Mouse (Mus musculus) intestine, postnatal 0 days (tissue): ENCODE measurements around the gene Gm45062. TPM values are rescaled to one million over a fixed set of nuclear protein-coding genes. Genes with fewer than 3 reads are reported as not detected.

Experiments
- ATAC-seq: fragments of 200-750 bp; cut with Nextera tagmentation; 2 replicates; pipeline ENCODE4 v1.8.0; 2017; ENCODE audit warnings: mild to moderate bottlenecking, moderate TSS enrichment, moderate library complexity
- H3K27ac ChIP-seq: fragments of 300-500 bp; sonication (generic); 2 replicates; pipeline ENCODE4 v1.5.1; 2014; ENCODE audit warnings: mild to moderate bottlenecking, low read depth, low read length, moderate library complexity
- H3K27me3 ChIP-seq: fragments of 300-500 bp; sonication (generic); replicated peaks from 2 replicates; pipeline ENCODE4 v1.6.1; 2014; ENCODE audit warnings: low read length, mixed read lengths; ENCODE audit not compliant: control insufficient read depth, insufficient read depth
- H3K36me3 ChIP-seq: fragments of 300-500 bp; sonication (generic); 2 replicates; pipeline ENCODE4 v1.6.1; 2014; ENCODE audit warnings: mild to moderate bottlenecking, moderate library complexity; ENCODE audit not compliant: control insufficient read depth, insufficient read depth
- H3K4me1 ChIP-seq: fragments of 300-500 bp; sonication (generic); replicated peaks from 2 replicates; pipeline ENCODE4 v1.6.1; 2014; ENCODE audit warnings: antibody characterized with exemption, low read length, mixed read lengths; ENCODE audit not compliant: control insufficient read depth, insufficient read depth
- H3K4me2 ChIP-seq: fragments of 300-500 bp; sonication (generic); replicated peaks from 2 replicates; pipeline ENCODE4 v1.6.1; 2014; ENCODE audit warnings: low read depth, mild to moderate bottlenecking, moderate library complexity
- H3K4me3 ChIP-seq: fragments of 300-500 bp; sonication (generic); 2 replicates; pipeline ENCODE4 v1.5.1; 2014; ENCODE audit warnings: low read depth, low read length
- H3K9ac ChIP-seq: fragments of 300-500 bp; sonication (generic); 2 replicates; pipeline ENCODE4 v1.6.1; 2014; ENCODE audit warnings: mild to moderate bottlenecking, low read depth, low read length
- H3K9me3 ChIP-seq: fragments of 300-500 bp; sonication (generic); 2 replicates; pipeline ENCODE4 v1.6.1; 2016; ENCODE audit warnings: mixed run types; ENCODE audit not compliant: control insufficient read depth
- CTCF ChIP-seq: sonication (generic); IDR thresholded peaks from 2 replicates; pipeline ENCODE4 v1.5.1; 2016; ENCODE audit warnings: low read depth, mild to moderate bottlenecking, control low read depth, antibody characterized with exemption, moderate library complexity
- WGBS: fragments of 180-500 bp; shearing (Covaris S2); extraction: QIAGEN DNeasy Blood & Tissue Kit; methylation state at CpG from one replicate; pipeline ENCODE4 v1.1.7; 2014; 5-methylcytosine and 5-hydroxymethylcytosine counted together
- polyA plus RNA-seq: library from polyadenylated mRNA; unstranded; fragments of >200 nt; fragmentation: Nextera tagmentation; extraction: Ambion mirVana; gene quantifications from 2 replicates; pipeline ENCODE4 v1.2.1, GENCODE M21; 2015

The Gm45062 gene
- polyA plus RNA-seq, 1 experiment from 2014 or later = 0.30 TPM

DNA sequence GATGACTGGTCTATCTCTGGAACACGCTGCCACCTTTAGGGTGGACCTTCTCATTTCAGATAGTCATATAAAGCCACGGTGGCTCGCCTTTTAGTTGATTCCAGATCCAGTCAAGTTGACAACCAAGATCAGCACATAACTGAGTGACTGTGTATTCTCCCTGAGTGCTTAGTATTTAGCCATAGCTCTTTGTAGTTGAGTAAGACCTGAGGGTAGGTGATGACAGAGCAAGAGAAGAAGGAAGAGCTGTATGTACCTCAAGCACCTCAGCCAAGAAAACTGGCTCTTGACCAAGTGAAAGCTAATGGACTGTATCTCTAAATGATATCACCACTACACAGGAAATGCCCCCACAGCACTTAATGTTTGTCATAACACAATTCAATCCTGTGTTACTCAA is 182.6 kb downstream of the Gm45062 start:
- Histone ChIP-seq H3K4me3 (no peak overlapping the region), H3K27me3 (no peaks in the 10 kb centered on the region), H3K4me2 (no peak overlapping the region), H3K9me3 (no peaks in the 10 kb centered on the region), H3K36me3 (no peaks in the 10 kb centered on the region), H3K9ac (no peak overlapping the region), H3K4me1 (no peaks in the 10 kb centered on the region), H3K27ac (no peak overlapping the region)
- no peak for TF ChIP-seq CTCF
- ATAC-seq = no peak
- 91% methylated on average over 3 of the region's 3 CpGs for WGBS

DNA sequence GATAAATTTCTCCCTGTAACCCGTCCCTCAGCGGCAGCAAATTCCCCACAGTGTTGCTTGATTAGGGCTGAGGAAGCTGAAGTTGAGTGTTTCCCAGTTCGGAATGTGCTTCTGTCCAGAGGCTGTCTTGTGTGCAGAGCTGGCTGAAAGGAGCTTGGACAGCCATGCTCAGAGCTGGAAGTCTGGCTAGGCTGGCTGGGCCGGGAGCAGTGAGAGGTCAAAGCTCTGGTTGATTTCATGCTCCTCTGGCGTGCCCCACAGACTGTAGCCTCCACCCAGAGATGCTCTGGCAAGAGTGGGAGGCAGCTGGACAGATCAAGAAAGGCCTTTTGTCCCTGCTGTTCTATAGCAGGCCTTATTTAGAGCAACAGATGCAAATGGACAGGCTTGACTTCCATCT is 187.5 kb downstream of the Gm45062 start:
- H3K4me2 ChIP-seq = no peak overlapping the region
- no peaks in the 10 kb centered on the region for H3K27me3 ChIP-seq
- TF ChIP-seq CTCF = no peak
- H3K36me3 ChIP-seq = no peaks in the 10 kb centered on the region
- no peak for ATAC-seq
- H3K4me3 ChIP-seq = no peak overlapping the region
- 44% methylated on average over 5 of the region's 5 CpGs for WGBS
- no peak overlapping the region for H3K27ac ChIP-seq
- no peak overlapping the region for H3K9ac ChIP-seq
- no peaks in the 10 kb centered on the region for H3K9me3 ChIP-seq
- H3K4me1 ChIP-seq = no peaks in the 10 kb centered on the region

DNA sequence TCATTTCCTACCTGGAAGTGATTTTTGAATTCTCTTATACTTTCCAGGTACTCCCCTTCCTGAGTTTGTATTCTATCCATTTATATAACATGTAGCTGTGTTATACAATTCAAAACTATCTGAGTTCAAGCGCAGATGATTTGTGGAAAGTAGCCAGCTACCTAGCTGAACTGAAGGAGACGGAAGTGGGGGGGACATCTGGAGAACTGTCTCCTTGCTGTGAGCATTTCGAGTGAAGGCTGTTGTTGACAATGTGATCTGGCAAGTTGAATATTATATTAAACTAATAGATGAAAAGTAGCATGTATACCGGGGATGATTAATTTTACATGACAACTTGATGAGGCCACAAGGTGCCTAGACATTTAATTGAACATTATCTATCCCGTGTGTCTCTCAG is 196.3 kb downstream of the Gm45062 start:
- H3K4me2 ChIP-seq = no peak overlapping the region
- no peaks in the 10 kb centered on the region for H3K9me3 ChIP-seq
- H3K27me3 ChIP-seq = no peaks in the 10 kb centered on the region
- ATAC-seq = no peak
- H3K36me3 ChIP-seq = no peaks in the 10 kb centered on the region
- no peak overlapping the region for H3K27ac ChIP-seq
- no peak overlapping the region for H3K9ac ChIP-seq
- 85% methylated on average over 5 of the region's 5 CpGs for WGBS
- no peak for TF ChIP-seq CTCF
- H3K4me1 ChIP-seq = no peaks in the 10 kb centered on the region
- H3K4me3 ChIP-seq = no peak overlapping the region

DNA sequence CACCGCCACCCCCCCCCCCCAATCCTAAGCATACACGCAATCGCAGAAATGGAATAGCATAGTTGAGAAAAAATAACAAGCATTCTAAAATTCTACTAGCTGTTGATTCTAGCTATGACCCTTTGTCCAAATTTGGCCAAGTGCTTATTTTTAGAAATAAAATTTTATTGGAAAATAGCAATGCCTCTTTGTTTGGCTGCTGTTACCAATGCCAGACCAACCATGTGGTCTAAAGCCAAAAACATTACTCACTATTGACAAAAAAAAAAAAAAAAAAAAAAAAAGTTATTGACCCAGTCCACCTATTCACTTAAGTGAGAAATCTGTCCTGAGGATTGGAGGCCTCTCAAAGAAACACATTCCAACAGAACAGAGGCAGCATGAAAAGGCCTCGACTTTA is 199.3 kb downstream of the Gm45062 start:
- Histone ChIP-seq H3K9me3 (no peaks in the 10 kb centered on the region), H3K27ac (no peak overlapping the region), H3K27me3 (no peaks in the 10 kb centered on the region), H3K4me3 (no peak overlapping the region), H3K9ac (no peak overlapping the region), H3K4me1 (no peaks in the 10 kb centered on the region), H3K4me2 (no peak overlapping the region), H3K36me3 (no peaks in the 10 kb centered on the region)
- no peak for ATAC-seq
- 94% methylated on average over 4 of the region's 4 CpGs for WGBS
- TF ChIP-seq CTCF = no peak

DNA sequence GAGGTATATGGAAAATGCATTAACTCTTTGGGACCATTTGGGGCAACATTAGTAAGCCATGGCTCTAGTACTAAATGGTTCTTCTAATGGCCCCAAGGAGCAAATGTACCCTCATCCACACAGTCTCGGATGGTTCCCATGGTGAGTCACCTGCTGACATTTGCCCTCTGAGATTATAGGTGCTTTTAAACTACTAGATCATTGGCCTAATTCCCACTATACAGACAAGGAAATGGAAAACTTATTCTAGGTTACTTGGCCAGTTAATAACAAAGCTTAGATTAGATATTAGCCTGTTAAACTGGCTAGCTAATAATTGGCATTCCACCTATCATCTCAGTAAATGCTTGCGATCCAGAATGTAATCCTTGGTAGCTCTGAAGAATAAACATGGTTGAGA is 203.2 kb downstream of the Gm45062 start:
- Histone ChIP-seq H3K9ac (no peak overlapping the region), H3K4me2 (no peak overlapping the region), H3K9me3 (no peaks in the 10 kb centered on the region), H3K27ac (no peak overlapping the region), H3K36me3 (no peaks in the 10 kb centered on the region), H3K27me3 (no peaks in the 10 kb centered on the region), H3K4me1 (no peaks in the 10 kb centered on the region), H3K4me3 (no peak overlapping the region)
- TF ChIP-seq CTCF = no peak
- WGBS = 39% methylated on average over 2 of the region's 2 CpGs
- ATAC-seq = peak; percentile 79

DNA sequence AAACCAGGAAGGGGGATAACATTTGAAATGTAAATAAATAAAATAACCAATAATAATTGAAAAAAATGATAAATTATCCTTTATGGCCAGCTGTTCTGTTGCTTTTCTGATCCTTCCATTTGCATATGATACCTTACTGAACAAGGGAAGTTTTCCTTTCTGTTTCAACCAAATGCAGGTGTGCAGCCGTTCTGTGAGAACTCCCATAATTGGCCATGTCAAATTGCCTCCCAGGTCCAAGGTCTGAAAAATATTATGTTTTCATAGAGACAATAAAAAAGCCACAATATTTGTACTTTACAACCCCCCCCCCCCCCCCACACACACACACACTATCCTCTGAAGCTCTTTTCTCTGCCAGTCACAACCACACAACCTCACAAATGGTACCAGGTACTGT is 206.1 kb downstream of the Gm45062 start:
- 33% methylated on average over 1 of the region's 1 CpGs for WGBS
- no peak for TF ChIP-seq CTCF
- ATAC-seq = peak; percentile 68
- Histone ChIP-seq H3K9ac (no peak overlapping the region), H3K4me2 (0 out of 2 replicates have a peak overlapping the region, but pooled peaks have one; percentile 13), H3K36me3 (no peaks in the 10 kb centered on the region), H3K4me3 (no peak overlapping the region), H3K27me3 (no peaks in the 10 kb centered on the region), H3K27ac (peak overlapping the region; percentile 54; the same call in 1 of the 2 replicates), H3K9me3 (no peaks in the 10 kb centered on the region), H3K4me1 (no peaks in the 10 kb centered on the region)

DNA sequence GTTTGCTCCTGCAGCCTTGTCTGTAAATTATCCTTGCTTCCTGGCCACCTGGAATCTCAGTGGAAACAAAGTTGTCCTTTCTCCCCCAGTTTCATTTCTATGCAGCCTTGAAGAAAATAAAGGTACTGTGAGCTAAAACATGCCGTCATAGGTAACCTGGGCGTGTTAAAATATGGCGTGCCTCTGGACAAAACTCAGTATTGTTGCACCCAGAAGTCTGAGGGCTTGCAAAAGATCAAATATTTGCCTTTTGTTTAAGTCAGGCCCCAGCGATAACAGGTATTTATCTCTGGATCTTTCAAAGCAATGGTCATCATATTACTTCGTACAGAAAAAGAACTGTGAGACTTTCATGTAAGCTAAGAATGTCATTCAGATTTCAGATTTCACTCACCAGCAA is 206.7 kb downstream of the Gm45062 start:
- H3K4me2 ChIP-seq = 0 out of 2 replicates have a peak overlapping the region, but pooled peaks have one; percentile 7
- no peaks in the 10 kb centered on the region for H3K27me3 ChIP-seq
- no peak for TF ChIP-seq CTCF
- 42% methylated on average over 5 of the region's 5 CpGs for WGBS
- no peaks in the 10 kb centered on the region for H3K36me3 ChIP-seq
- H3K4me3 ChIP-seq = no peak overlapping the region
- H3K27ac ChIP-seq = peak overlapping the region; percentile 54
- peak; percentile 39; the same call in 1 of the 2 replicates for ATAC-seq
- no peak overlapping the region for H3K9ac ChIP-seq
- H3K9me3 ChIP-seq = no peaks in the 10 kb centered on the region
- no peaks in the 10 kb centered on the region for H3K4me1 ChIP-seq
